Mouse (Mus musculus): Measurements from ENCODE around the gene Mapkapk5.
"Not testable (repeated sequence)": the region's sequence is repeated elsewhere in the genome, so short reads cannot be mapped to it uniquely, and the experiment has no call there.

Mapkapk5 gene

GRCm38 (mm10) chr5:121562436-121562835, 16.7 kb upstream of the Mapkapk5 start:
- no peak for DNase-seq

- DNase-seq, result no peak
Measured at GRCm38 (mm10) chr5:121549196-121549595, 3.5 kb upstream of the Mapkapk5 start.

DNA sequence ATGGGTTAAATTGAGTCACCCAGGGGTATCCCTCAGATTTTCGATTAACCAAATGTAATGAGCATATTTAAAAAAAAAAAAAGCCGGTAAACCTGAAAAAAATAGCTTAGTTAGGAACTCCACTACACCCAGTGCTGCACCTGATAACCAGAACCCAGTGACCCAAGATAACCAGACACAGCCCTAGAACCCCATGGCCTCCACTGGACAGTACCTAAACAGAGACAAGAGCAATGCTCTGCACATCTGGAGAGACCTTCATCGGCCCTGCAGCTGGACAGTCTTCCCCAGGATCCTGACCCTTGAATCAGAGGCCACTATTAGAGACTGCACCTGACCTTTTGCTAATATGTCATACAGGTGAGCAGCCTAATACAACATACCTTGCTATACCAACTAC, 1.4 kb upstream of the Mapkapk5 start:
- no peak for DNase-seq

- peak; percentile 67 to 73 for DNase-seq
Measured at GRCm38 (mm10) chr5:121546530-121546895, 808 bp upstream of the Mapkapk5 start.

GRCm38 (mm10) chr5:121544910-121545792, 554 bp downstream of the Mapkapk5 start, which contains the start of the genes Adam1a and Gm42878:
Gene Adam1a (minus strand): TSS chr5:121545482.
Gene Gm42878 (minus strand): TSS chr5:121545482.
- peak; percentile 60 to 69 for DNase-seq

- no peak for DNase-seq
Measured at GRCm38 (mm10) chr5:121543370-121543769, 2.3 kb downstream of the Mapkapk5 start.

DNA sequence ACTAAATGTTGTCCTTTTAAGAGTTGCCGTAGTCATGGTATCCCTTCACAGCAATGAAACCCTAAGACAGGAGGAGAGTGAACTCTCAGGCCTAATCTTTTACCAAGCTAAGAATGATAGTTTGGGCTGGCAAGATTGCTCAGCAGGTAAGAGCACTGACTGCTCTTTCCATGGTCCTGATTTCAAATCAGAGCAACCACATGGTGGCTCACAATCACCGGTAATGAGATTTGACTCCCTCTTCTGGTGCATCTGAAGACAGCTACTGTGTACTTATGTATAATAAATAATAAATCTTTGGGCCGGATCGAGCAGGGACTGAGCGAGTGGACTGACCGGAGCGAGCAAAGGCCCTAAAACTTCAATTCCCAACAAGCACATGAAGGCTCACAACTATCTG, 4.5 kb downstream of the Mapkapk5 start:
- DNase-seq, result no peak

DNA sequence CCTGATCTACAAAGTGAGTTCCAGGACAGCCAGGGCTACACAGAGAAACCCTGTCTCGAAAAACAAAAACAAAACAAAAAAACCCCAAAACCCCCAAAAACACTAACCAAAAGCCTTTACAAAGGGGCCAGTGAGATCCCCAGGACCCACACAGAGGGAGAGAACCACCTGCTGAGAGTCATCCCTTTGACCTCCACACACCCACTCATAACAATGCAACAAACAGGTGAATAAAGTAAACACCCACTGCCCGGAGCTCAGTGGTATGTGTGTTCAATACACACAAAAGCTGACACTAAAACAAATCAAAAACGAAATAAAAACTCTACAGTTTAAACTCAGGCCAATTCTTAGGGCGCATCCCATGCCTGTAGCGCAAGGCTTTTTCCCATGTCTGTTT, 5.6 kb downstream of the Mapkapk5 start:
- no peak for DNase-seq

GRCm38 (mm10) chr5:121537588-121537987, 8.1 kb downstream of the Mapkapk5 start:
- no peak for DNase-seq

GRCm38 (mm10) chr5:121536921-121537555, 8.7 kb downstream of the Mapkapk5 start:
- no peak for DNase-seq

DNA sequence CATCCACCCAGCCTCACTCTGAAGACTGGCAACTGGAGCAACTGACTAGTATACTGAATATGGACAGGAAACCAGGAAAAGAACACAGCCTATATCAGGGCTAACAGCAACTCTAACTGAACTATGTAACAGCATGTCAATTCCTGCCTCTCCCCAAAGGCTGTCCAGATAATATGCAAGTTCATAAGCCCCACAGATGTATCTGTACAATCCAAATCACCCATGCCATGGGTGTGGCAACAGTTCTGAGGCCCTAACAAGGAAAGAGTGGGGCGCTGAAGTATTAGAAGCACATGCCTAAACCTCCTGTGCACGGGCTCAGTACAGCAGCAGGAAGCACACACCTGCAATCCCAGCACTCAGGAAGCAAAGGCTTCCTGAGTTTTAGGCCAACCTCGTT, 10.6 kb downstream of the Mapkapk5 start:
- no peak for DNase-seq

DNA sequence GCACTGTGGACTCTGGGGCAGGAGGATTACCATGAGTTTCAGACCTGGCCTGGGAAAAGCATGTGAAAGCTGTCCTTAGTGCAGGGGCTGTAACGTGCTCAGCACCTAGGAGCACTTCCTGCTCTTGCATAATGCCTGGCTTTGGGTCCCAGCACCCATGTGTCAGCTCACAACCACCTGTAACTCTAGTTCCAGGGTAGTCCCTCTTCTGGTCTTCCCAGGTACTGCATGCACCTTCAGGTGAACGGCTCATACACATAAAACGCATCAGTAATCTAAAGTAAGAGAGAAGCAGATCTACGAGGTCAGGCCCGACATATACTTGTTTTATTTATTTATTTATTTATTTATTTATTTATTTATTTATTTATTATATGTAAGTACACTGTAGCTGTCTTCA, 11.2 kb downstream of the Mapkapk5 start:
- DNase-seq, result no peak

DNA sequence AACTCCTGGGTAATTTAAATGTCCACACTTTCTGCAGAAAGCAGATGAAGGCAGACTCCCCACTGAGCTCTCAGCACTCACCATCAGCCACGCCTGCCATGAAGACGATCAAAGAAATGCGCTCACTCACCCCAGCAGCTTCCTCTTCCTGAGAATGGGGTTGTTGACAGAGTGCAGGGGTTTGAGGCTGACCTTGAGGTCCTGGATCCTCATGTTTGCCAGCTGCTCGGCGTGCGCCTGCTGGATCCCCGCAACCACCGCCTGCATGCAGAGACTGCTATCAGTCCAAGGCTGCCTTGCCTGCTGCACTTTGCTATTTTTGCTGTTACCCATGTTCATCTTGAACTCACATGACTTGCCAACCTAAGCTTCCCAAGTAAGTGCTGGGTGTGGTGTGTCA, 18.7 kb downstream of the Mapkapk5 start:
- DNase-seq, result peak; percentile 11 to 61

- no peak for DNase-seq
Measured at GRCm38 (mm10) chr5:121526526-121526925, 19.2 kb downstream of the Mapkapk5 start.

GRCm38 (mm10) chr5:121525774-121526450, 19.8 kb downstream of the Mapkapk5 start:
- peak; percentile 40 to 76 for DNase-seq

DNA sequence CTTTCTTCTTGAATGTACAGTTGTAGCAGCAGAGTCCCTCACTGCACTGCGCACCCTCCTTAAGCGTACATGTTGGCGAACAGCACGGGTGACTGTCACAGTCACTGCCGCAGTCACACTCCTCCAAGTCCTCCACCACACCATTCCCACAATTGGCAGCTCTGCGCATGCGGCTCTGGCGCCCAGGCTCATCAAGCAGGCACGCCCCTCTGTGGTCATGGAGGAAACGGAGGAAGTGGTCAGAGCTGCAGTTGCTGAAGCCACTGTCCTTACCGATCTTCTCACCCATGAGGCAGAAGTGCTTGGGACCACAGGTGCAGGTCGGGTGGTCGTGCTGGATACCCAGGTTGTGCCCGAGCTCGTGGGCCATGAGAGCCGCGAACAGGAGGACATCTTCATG, 25.9 kb downstream of the Mapkapk5 start:
- not testable (repeated sequence) for DNase-seq

DNA sequence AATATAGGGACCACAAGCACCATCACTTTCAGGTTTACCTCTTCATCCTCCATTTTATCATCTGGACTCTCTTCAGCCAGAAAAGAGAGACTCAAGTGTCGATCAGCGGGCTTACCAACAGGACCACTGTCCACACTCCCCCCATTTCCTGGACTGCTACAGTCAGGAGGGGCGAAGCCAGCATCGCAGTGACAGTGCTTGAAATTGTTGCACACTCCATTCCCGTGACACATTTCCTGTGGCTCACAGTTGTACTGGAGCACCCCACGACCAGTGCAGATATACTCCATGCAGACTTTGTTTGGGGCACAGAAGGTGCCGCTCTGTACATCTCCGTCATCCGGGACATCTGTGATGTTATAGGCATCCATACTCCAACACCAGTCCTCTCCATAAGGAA, 26.7 kb downstream of the Mapkapk5 start:
- DNase-seq, result no peak

GRCm38 (mm10) chr5:121510009-121510408, 35.7 kb downstream of the Mapkapk5 start:
- no peak for DNase-seq

GRCm38 (mm10) chr5:121506846-121507245, 38.9 kb downstream of the Mapkapk5 start:
- DNase-seq, result no peak

GRCm38 (mm10) chr5:121503231-121503630, 42.5 kb downstream of the Mapkapk5 start, which contains the start of gene Adam1b:
Gene Adam1b (minus strand): TSS chr5:121503435.
- no peak for DNase-seq

DNA sequence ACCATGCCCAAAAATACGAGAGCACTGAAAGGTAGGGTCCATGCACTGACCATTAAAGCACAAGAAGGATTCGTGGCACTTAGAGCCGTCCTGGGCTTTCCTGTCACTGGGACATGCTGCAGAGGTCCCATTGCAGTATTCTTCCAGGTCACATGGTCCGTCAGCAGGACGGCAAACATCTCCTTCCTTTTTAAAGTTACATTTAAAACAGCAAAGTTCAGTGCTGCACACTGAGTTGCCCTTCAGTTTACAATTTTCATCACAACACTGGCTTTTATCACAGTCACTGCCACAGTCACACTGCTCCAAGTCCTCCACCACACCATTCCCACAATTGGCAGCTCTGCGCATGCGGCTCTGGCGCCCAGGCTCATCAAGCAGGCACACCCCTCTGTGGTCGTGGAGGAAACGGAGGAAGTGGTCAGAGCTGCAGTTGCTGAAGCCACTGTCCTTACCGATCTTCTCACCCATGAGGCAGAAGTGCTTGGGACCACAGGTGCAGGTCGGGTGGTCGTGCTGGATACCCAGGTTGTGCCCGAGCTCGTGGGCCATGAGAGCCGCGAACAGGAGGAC, 44.2 kb downstream of the Mapkapk5 start:
- DNase-seq, result peak in 1 of 2 experiments; percentile 11

- no peak for DNase-seq
Measured at GRCm38 (mm10) chr5:121500719-121501118, 45.0 kb downstream of the Mapkapk5 start.

- no peak for DNase-seq
Measured at GRCm38 (mm10) chr5:121493305-121493704, 52.4 kb downstream of the Mapkapk5 start.

Data from lung, postnatal 4 days (tissue).